17 mouse cellular contexts compared by ENCODE assay signal in the genomic region with DNA sequence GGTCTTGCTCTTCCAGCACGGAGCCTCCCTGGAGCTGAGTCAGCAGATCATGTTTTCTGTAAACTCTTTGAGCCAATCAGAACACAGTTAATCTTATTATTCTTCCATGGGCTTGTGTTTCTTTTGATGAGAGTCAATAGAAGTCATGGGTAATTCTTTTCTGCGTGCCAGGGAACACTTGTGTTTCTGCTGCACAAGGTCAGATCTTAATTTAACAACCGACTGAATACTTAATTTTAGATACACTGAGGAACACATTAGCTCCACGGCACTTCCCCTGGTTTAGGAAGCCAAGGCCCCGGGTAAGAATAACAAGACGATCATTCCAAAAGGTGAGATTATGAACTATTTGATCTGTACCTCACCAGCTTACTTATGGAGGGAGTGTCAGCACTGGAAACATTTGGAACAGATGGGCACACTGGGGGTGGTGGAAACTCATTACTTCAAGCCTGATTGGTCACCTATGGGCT. TPM values are rescaled to one million over a fixed set of nuclear protein-coding genes. Genes with fewer than 3 reads are reported as not detected.
DNase-seq lines count a peak whose midpoint lies in the region; TF ChIP-seq lines count a peak whose summit lies in the region.
"Had no signal": no experiment of that assay in that cellular context is flagged by ENCODE, and none has a peak within 500 bp of the region (broad histone marks: within the 10 kb centered on the region; RNA-seq: fewer than 3 reads in every experiment).

No protein-coding gene starts in this region.

- no peaks in the 10 kb centered on the region for H3K36me3 ChIP-seq in myocyte (ENCODE audit: control insufficient read depth, insufficient read depth)
- H3K36me3 ChIP-seq: G1E; stomach, embryonic 15.5 days had no signal

- intact Hi-C loops in heart, postnatal 25 days (cut with DNase I): loop anchor here (5.0 kb wide), 1 partner anchor 54 kb away; the partner anchor contains the start of gene Lmod2

- peak; percentile 96 for DNase-seq in heart, adult 11 months
- no peak for DNase-seq in heart, postnatal 25 days (ENCODE audit: low spot score)
- peak; percentile 4 for DNase-seq in retina, embryonic 14.5 days (ENCODE audit: low spot score)
- no peak for DNase-seq in retina, postnatal 1 day
- peak; percentile 72 for DNase-seq in heart, adult 8-10 months (ENCODE audit: low spot score)
- no peak for DNase-seq in layer of hippocampus, adult 11-12 months (ENCODE audit: low spot score)
- DNase-seq in layer of hippocampus, postnatal 14 days (ENCODE audit: low spot score in 2 of 2): no peak
- DNase-seq: kidney, postnatal 10 days; thymus, postnatal 14 days had no signal

- peak overlapping the region; percentile 44 for H3K4me2 ChIP-seq in myocyte (ENCODE audit: low read depth)
- H3K4me2 ChIP-seq: lung, embryonic 14.5 days; stomach, embryonic 15.5 days had no signal

- H3K79me2 ChIP-seq in myocyte (ENCODE audit: control insufficient read depth, insufficient read depth): no peaks in the 10 kb centered on the region

- no peak overlapping the region for H3ac ChIP-seq in myocyte (ENCODE audit: control insufficient read depth, insufficient read length)

- no peak for TF ChIP-seq POLR2A in myocyte (IDR thresholded peaks at IDR 0.05; ENCODE audit: insufficient read length, low read depth)

- H3K27me3 ChIP-seq in myocyte (ENCODE audit: control insufficient read depth, insufficient read depth, insufficient read length): no peaks in the 10 kb centered on the region
- H3K27me3 ChIP-seq: megakaryocyte, embryonic 14.5 days; stomach, embryonic 15.5 days had no signal

- H3K4me3 ChIP-seq in myocyte: no peak overlapping the region
- H3K4me3 ChIP-seq: left cerebral cortex, adult 2 months; megakaryocyte, embryonic 14.5 days; stomach, embryonic 15.5 days had no signal

TF ChIP-seq in myocyte, 11 proteins besides CTCF, POLR2A, EP300 and RAD21:
- no peak for TF ChIP-seq E2F4 (IDR thresholded peaks at IDR 0.05; ENCODE audit: insufficient read depth)
- TF ChIP-seq CEBPB (IDR thresholded peaks at IDR 0.05; ENCODE audit: insufficient read depth, poor library complexity, severe bottlenecking): no peak
- TF ChIP-seq TCF12 (IDR thresholded peaks at IDR 0.05; ENCODE audit: insufficient read depth, poor library complexity, severe bottlenecking): no peak
- no peak for TF ChIP-seq MYOD1 (IDR thresholded peaks at IDR 0.05; ENCODE audit: control insufficient read depth in 1 of 3, insufficient read length in 2 of 3, low read depth in 2 of 3)
- no peak for TF ChIP-seq MAX (IDR thresholded peaks at IDR 0.05; ENCODE audit: low read depth)
- no peak for TF ChIP-seq USF1 (IDR thresholded peaks at IDR 0.05; ENCODE audit: low read depth)
- TF ChIP-seq MYOG (IDR thresholded peaks at IDR 0.05; ENCODE audit: control insufficient read depth in 1 of 3, insufficient read depth in 1 of 3, insufficient read length in 2 of 3, low read depth in 2 of 3): no peak
- no peak for TF ChIP-seq POLR2AphosphoS2 (IDR thresholded peaks at IDR 0.05; ENCODE audit: insufficient read length, low read depth)
- no peak for TF ChIP-seq SRF (IDR thresholded peaks at IDR 0.05; ENCODE audit: control insufficient read depth, insufficient read length, low read depth)

RNA-seq across cellular contexts. Expression of gene Asb15, which starts 15.2 kb away (rescaled TPM):
- total RNA-seq in heart, postnatal 25 days (2021): 10 to 100 TPM; 48.5 to 62.0 TPM
- 10 to 100 TPM; 54.3 to 71.9 (median 65.6) TPM for total RNA-seq in heart, adult 8-10 months (2022)
- 0.16 TPM for polyA plus RNA-seq in myocyte (2012; fragmentation: generic; extraction: Trizol)
- total RNA-seq in layer of hippocampus, postnatal 14 days (2021): not detected
- total RNA-seq: hematopoietic stem cell, adult 5-6 weeks; left cerebral cortex, adult 2 months had no signal
- polyA plus RNA-seq: G1E; small intestine, adult 2 months; stomach, embryonic 15.5 days had no signal

RNA-seq across cellular contexts. Expression of gene Ndufa5, which starts 15.3 kb away (rescaled TPM):
- total RNA-seq in heart, postnatal 25 days (2021): 1,000 to 10,000 TPM; 1,436 to 1,506 TPM
- total RNA-seq in heart, adult 8-10 months (2022): 1,000 to 10,000 TPM; 1,425 to 1,947 (median 1,659) TPM
- polyA plus RNA-seq in myocyte (2012; fragmentation: generic; extraction: Trizol): 234 TPM
- 100 to 1,000 TPM; 278 to 296 TPM for total RNA-seq in layer of hippocampus, postnatal 14 days (2021)

RNA-seq across cellular contexts. Expression of gene Iqub, which starts 28.3 kb away (rescaled TPM):
- total RNA-seq in heart, postnatal 25 days (2021): under 1 TPM; 0.28 to 0.29 TPM
- under 1 TPM; 0.37 to 0.81 (median 0.57) TPM for total RNA-seq in heart, adult 8-10 months (2022)
- not detected for polyA plus RNA-seq in myocyte (2012; fragmentation: generic; extraction: Trizol)
- total RNA-seq in layer of hippocampus, postnatal 14 days (2021): 1 to 10 TPM in 1 of 2 experiments, under 1 TPM in 1; 0.93 to 1.5 TPM
- total RNA-seq: hematopoietic stem cell, adult 5-6 weeks had no signal
- polyA plus RNA-seq: G1E; small intestine, adult 2 months had no signal

RNA-seq across cellular contexts. Expression of gene Lmod2, which starts 54.4 kb away (rescaled TPM):
- total RNA-seq in heart, postnatal 25 days (2021): 100 to 1,000 TPM; 681 to 701 TPM
- 100 to 1,000 TPM; 758 to 914 (median 862) TPM for total RNA-seq in heart, adult 8-10 months (2022)
- polyA plus RNA-seq in myocyte (2012; fragmentation: generic; extraction: Trizol): 33.6 TPM
- total RNA-seq in layer of hippocampus, postnatal 14 days (2021): not detected
- total RNA-seq: hematopoietic stem cell, adult 5-6 weeks; left cerebral cortex, adult 2 months had no signal
- polyA plus RNA-seq: G1E; small intestine, adult 2 months had no signal

Comparison
In these comparisons a context has a peak if more than half of its experiments do, and no peak if none do; other contexts are left out.
1. DNase-seq: peak in heart, adult 11 months (single experiment), retina, embryonic 14.5 days (single experiment) and heart, adult 8-10 months (single experiment); none in heart, postnatal 25 days (single experiment), retina, postnatal 1 day (single experiment), layer of hippocampus, adult 11-12 months (single experiment) and layer of hippocampus, postnatal 14 days (0 of 2).
2. RNA of gene Asb15, which starts 15.2 kb away (total RNA-seq): 54.3 to 71.9 TPM in heart, adult 8-10 months and 48.5 to 62.0 TPM in heart, postnatal 25 days; not detected in layer of hippocampus, postnatal 14 days; every median in the first group is over 10 times any median in the second.
3. RNA of gene Ndufa5, which starts 15.3 kb away (total RNA-seq): 1,425 to 1,947 TPM in heart, adult 8-10 months and 1,436 to 1,506 TPM in heart, postnatal 25 days; 278 to 296 TPM in layer of hippocampus, postnatal 14 days; every median in the first group is over 4 times any median in the second.